In the genomic region with DNA sequence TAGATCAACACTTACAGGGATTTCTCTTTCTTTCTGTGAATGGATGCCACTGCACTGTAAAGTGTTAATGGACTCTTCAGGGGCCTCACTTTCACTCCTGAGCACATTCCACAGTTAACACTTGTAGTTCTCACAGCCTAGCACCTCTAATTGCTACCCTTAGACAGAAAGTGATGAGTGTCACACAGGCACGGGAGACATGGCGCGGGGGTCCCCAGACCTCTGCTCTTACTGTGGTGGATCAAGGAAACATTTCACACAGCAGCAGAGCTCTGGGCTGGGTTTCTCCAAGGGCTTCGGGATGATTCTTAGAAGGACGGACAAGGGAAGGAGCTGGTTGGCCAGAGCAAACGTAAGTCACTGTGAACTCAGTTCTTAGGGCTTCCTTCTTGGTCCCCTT, we compare ENCODE assay signal across 17 mouse cellular contexts.
DNase-seq lines count a peak whose midpoint lies in the region; ATAC-seq lines count a peak whose summit lies in the region.
"Had no signal": no experiment of that assay in that cellular context is flagged by ENCODE, and none has a peak within 500 bp of the region (broad histone marks: within the 10 kb centered on the region; RNA-seq: fewer than 3 reads in every experiment).

No protein-coding gene starts in this region.

- H3K27ac ChIP-seq in heart, embryonic 12.5 days (ENCODE audit: poor library complexity, severe bottlenecking): no peak overlapping the region
- H3K27ac ChIP-seq in heart, embryonic 15.5 days: no peak overlapping the region
- H3K27ac ChIP-seq: embryonic facial prominence, embryonic 13.5 days; forebrain, embryonic 10.5 days; hindbrain, embryonic 12.5 days; hindbrain, embryonic 15.5 days had no signal

- DNase-seq in heart, adult 11 months: peak; percentile 52
- no peak for DNase-seq in heart, adult 9 months (ENCODE audit: low spot score in 2 of 2)
- DNase-seq in heart, postnatal 25 days (ENCODE audit: low spot score): no peak
- DNase-seq in heart, adult 8-10 months (ENCODE audit: low spot score): no peak
- DNase-seq: adrenal gland, adult 2 months; adrenal gland, postnatal 14 days; gastrocnemius, postnatal 25 days; kidney, adult 2 months had no signal

- no peaks in the 10 kb centered on the region for H3K27me3 ChIP-seq in heart, embryonic 12.5 days (replicated peaks)
- H3K27me3 ChIP-seq in heart, embryonic 15.5 days: no peaks in the 10 kb centered on the region
- H3K27me3 ChIP-seq: embryonic facial prominence, embryonic 13.5 days; hindbrain, embryonic 12.5 days; hindbrain, embryonic 15.5 days had no signal

- H3K9ac ChIP-seq in heart, embryonic 12.5 days: no peak overlapping the region
- H3K9ac ChIP-seq in heart, embryonic 15.5 days: no peak overlapping the region
- H3K9ac ChIP-seq: embryonic facial prominence, embryonic 13.5 days; hindbrain, embryonic 12.5 days; hindbrain, embryonic 15.5 days had no signal

- peaks cover 17% of the 10 kb centered on the region for H3K4me1 ChIP-seq in heart, embryonic 12.5 days (replicated peaks)
- peaks cover 15% of the 10 kb centered on the region for H3K4me1 ChIP-seq in heart, embryonic 15.5 days (replicated peaks)
- H3K4me1 ChIP-seq: forebrain, embryonic 10.5 days; hindbrain, embryonic 12.5 days; hindbrain, embryonic 15.5 days had no signal

- no peak overlapping the region for H3K4me3 ChIP-seq in heart, embryonic 12.5 days
- H3K4me3 ChIP-seq in heart, embryonic 15.5 days: no peak overlapping the region
- H3K4me3 ChIP-seq: embryonic facial prominence, embryonic 13.5 days; forebrain, embryonic 10.5 days; hindbrain, embryonic 12.5 days; hindbrain, embryonic 15.5 days had no signal

- intact Hi-C loops in heart, postnatal 25 days (cut with DNase I): no loop called here

- no peak for ATAC-seq in heart, embryonic 12.5 days (ENCODE audit: insufficient number of reproducible peaks, low FRiP score)
- no peak for ATAC-seq in heart, embryonic 15.5 days (replicated peaks; ENCODE audit: insufficient number of reproducible peaks, insufficient read depth, low FRiP score, low read depth)
- ATAC-seq: CD4-positive, CD25-positive, alpha-beta regulatory T cell, adult 4 months; forebrain, embryonic 14.5 days; intestine, postnatal 0 days had no signal

- no peaks in the 10 kb centered on the region for H3K36me3 ChIP-seq in heart, embryonic 12.5 days
- H3K36me3 ChIP-seq in heart, embryonic 15.5 days: no peaks in the 10 kb centered on the region
- H3K36me3 ChIP-seq: embryonic facial prominence, embryonic 13.5 days; forebrain, embryonic 10.5 days; hindbrain, embryonic 12.5 days; hindbrain, embryonic 15.5 days had no signal

- H3K9me3 ChIP-seq in heart, embryonic 12.5 days (replicated peaks): no peaks in the 10 kb centered on the region
- no peaks in the 10 kb centered on the region for H3K9me3 ChIP-seq in heart, embryonic 15.5 days (replicated peaks)
- H3K9me3 ChIP-seq: embryonic facial prominence, embryonic 13.5 days; forebrain, embryonic 10.5 days; hindbrain, embryonic 12.5 days; hindbrain, embryonic 15.5 days had no signal

- H3K4me2 ChIP-seq in heart, embryonic 12.5 days: peak overlapping the region; percentile 48
- 0 out of 2 replicates have a peak overlapping the region, but pooled peaks have one; percentile 11 for H3K4me2 ChIP-seq in heart, embryonic 15.5 days
- H3K4me2 ChIP-seq: embryonic facial prominence, embryonic 13.5 days; hindbrain, embryonic 12.5 days; hindbrain, embryonic 15.5 days had no signal

- 43% methylated on average over 6 of the region's 6 CpGs for WGBS in heart, embryonic 12.5 days
- WGBS in heart, embryonic 15.5 days: 29% methylated on average over 6 of the region's 6 CpGs
